8 mouse cellular contexts compared by ENCODE assay signal in the genomic region with DNA sequence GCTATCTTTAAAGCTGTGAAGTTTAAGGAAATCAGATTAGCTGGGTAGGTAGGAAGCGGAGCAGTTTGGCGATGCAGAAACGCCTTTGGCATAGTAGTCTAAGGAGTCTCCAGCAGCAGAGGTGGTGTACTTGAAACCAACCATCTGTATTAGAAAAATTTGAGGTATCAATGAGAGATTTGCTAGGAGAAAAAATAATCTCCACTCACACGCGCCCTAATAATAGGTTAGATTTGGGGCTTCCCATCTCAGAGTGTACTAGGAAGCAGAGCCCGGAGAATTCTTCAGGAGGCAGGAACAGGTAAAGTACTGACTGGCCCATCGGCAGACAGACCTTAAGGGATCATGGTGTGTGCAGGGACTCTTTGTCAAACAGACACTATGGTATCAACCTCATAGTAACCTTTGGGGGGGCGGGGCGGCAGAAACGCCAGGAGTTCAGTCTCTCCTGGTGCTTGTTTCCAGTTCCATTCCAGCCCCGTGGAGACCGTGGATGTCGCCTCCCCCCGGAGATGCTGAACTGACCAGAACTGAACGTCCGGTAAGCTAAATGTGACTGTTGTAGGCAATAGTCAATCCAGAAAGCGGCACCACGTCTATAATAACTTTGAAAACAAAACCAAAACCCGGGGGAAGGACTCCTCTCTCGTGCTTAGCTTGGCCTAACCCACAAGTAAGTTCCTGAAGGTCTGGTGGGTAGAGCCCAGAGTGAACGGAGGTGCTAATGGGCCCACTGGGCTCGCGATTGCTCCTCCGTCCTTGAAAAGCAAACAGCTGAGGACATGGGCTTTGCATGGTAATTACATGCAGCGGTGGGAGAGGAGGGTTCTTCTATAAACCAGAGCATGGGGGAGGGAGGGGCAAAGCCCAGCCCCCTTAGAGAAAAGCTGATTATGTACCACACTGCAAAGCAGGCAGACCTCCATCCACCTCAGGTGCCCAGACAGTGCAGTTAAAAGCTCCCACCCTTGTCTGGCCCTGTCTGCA. TPM values are rescaled to one million over a fixed set of nuclear protein-coding genes. Genes with fewer than 3 reads are reported as not detected.
DNase-seq lines count a peak whose midpoint lies in the region; ATAC-seq lines count a peak whose summit lies in the region.

No protein-coding gene starts in this region.

- H3K27ac ChIP-seq in heart, embryonic 11.5 days (ENCODE audit: low read depth, low read length) = no peak overlapping the region
- H3K27ac ChIP-seq in hindbrain, embryonic 13.5 days = no peak overlapping the region

- no peak for ATAC-seq in heart, embryonic 11.5 days (replicated peaks; ENCODE audit: insufficient number of reproducible peaks, low FRiP score, low TSS enrichment)
- peak; percentile 69 for ATAC-seq in activated CD4-positive, CD25-positive, alpha-beta regulatory T cell, adult 4 months
- ATAC-seq in hindbrain, embryonic 13.5 days (ENCODE audit: low FRiP score) = peak; percentile 28; the same call in 1 of the 2 replicates
- peak; percentile 24; the same call in 1 of the 2 replicates for ATAC-seq in megakaryocyte-erythroid progenitor cell, adult 5-6 weeks (replicated peaks; ENCODE audit: low FRiP score, low TSS enrichment, poor library complexity, severe bottlenecking)

- WGBS in heart, embryonic 11.5 days (ENCODE audit: insufficient replicate concordance) = 12% methylated on average over 25 of the region's 25 CpGs
- 8% methylated on average over 25 of the region's 25 CpGs for WGBS in hindbrain, embryonic 13.5 days

- H3K9me3 ChIP-seq in heart, embryonic 11.5 days (replicated peaks; ENCODE audit: control insufficient read depth, low read length) = no peaks in the 10 kb centered on the region
- no peaks in the 10 kb centered on the region for H3K9me3 ChIP-seq in hindbrain, embryonic 13.5 days

- H3K36me3 ChIP-seq in heart, embryonic 11.5 days (ENCODE audit: control insufficient read depth, insufficient read depth, low read length) = no peaks in the 10 kb centered on the region
- H3K36me3 ChIP-seq in hindbrain, embryonic 13.5 days = no peaks in the 10 kb centered on the region

- no peaks in the 10 kb centered on the region; the same call in 1 of the 2 replicates for H3K4me1 ChIP-seq in heart, embryonic 11.5 days (ENCODE audit: control insufficient read depth, insufficient read depth, low read length)
- H3K4me1 ChIP-seq in hindbrain, embryonic 13.5 days (replicated peaks) = peaks cover 30% of the 10 kb centered on the region

- peak overlapping the region; percentile 72; the same call in 1 of the 2 replicates for H3K9ac ChIP-seq in heart, embryonic 11.5 days (ENCODE audit: low read depth, low read length)
- peak overlapping the region; percentile 51; the same call in 1 of the 2 replicates for H3K9ac ChIP-seq in hindbrain, embryonic 13.5 days

- H3K4me3 ChIP-seq in heart, embryonic 11.5 days (ENCODE audit: low read depth, low read length) = peak overlapping the region; percentile 57
- peak overlapping the region; percentile 42 for H3K4me3 ChIP-seq in hindbrain, embryonic 13.5 days

- DNase-seq in heart, adult 11 months = no peak
- no peak for DNase-seq in gastrocnemius, postnatal 25 days
- no peak for DNase-seq in right cerebral cortex, postnatal 14 days
- DNase-seq in thymus, adult 18-20 months = no peak

- peaks cover 13% of the 10 kb centered on the region for H3K27me3 ChIP-seq in heart, embryonic 11.5 days (ENCODE audit: control insufficient read depth, insufficient read depth, low read length)
- peaks cover 48% of the 10 kb centered on the region for H3K27me3 ChIP-seq in hindbrain, embryonic 13.5 days

- H3K4me2 ChIP-seq in heart, embryonic 11.5 days = peak overlapping the region; percentile 94
- H3K4me2 ChIP-seq in hindbrain, embryonic 13.5 days = peak overlapping the region; percentile 56

RNA-seq across cellular contexts. Expression of a gene that starts 1.0 kb away (rescaled TPM):
- 4.9 and 6.0 TPM in 2 replicates for polyA plus RNA-seq in heart, embryonic 11.5 days (2014; fragmentation: Nextera tagmentation; extraction: Ambion mirVana)
- under 1 TPM in 1 of 2 experiments, not detected in 1; 0.36 TPM for polyA plus RNA-seq in activated CD4-positive, CD25-positive, alpha-beta regulatory T cell, adult 4 months (2017; shearing (Covaris generic))
- polyA plus RNA-seq in hindbrain, embryonic 13.5 days (2015; fragmentation: Nextera tagmentation; extraction: Ambion mirVana) = 1.8 and 2.7 TPM in 2 replicates
- total RNA-seq in megakaryocyte-erythroid progenitor cell, adult 5-6 weeks (2014; fragmentation: Nextera tagmentation) = 0.32 and 0.39 TPM in 2 replicates
- 0.46 and 2.2 TPM in 2 replicates for total RNA-seq in megakaryocyte-erythroid progenitor cell, adult 5-6 weeks (2017)
- total RNA-seq in gastrocnemius, postnatal 25 days (2021) = 1 to 10 TPM in 1 of 2 experiments, under 1 TPM in 1; 0.91 to 1.2 TPM

RNA-seq across cellular contexts. Expression of a gene that starts 15.8 kb away (rescaled TPM):
- 7.7 and 8.5 TPM in 2 replicates for polyA plus RNA-seq in heart, embryonic 11.5 days (2014; fragmentation: Nextera tagmentation; extraction: Ambion mirVana)
- polyA plus RNA-seq in activated CD4-positive, CD25-positive, alpha-beta regulatory T cell, adult 4 months (2017; shearing (Covaris generic)) = 1 to 10 TPM; 6.4 to 7.9 TPM
- 8.0 and 9.3 TPM in 2 replicates for polyA plus RNA-seq in hindbrain, embryonic 13.5 days (2015; fragmentation: Nextera tagmentation; extraction: Ambion mirVana)
- total RNA-seq in megakaryocyte-erythroid progenitor cell, adult 5-6 weeks (2014; fragmentation: Nextera tagmentation) = 5.6 and 5.9 TPM in 2 replicates
- 7.0 and 26.9 TPM in 2 replicates for total RNA-seq in megakaryocyte-erythroid progenitor cell, adult 5-6 weeks (2017)
- total RNA-seq in gastrocnemius, postnatal 25 days (2021) = 1 to 10 TPM; 6.8 to 8.6 TPM

RNA-seq across cellular contexts. Expression of a gene that starts 41.2 kb away (rescaled TPM):
- 204 and 213 TPM in 2 replicates for polyA plus RNA-seq in heart, embryonic 11.5 days (2014; fragmentation: Nextera tagmentation; extraction: Ambion mirVana)
- 10 to 100 TPM; 47.7 to 53.5 TPM for polyA plus RNA-seq in activated CD4-positive, CD25-positive, alpha-beta regulatory T cell, adult 4 months (2017; shearing (Covaris generic))
- 848 and 849 TPM in 2 replicates for polyA plus RNA-seq in hindbrain, embryonic 13.5 days (2015; fragmentation: Nextera tagmentation; extraction: Ambion mirVana)
- 42.0 and 85.4 TPM in 2 replicates for total RNA-seq in megakaryocyte-erythroid progenitor cell, adult 5-6 weeks (2014; fragmentation: Nextera tagmentation)
- 155 and 210 TPM in 2 replicates for total RNA-seq in megakaryocyte-erythroid progenitor cell, adult 5-6 weeks (2017)
- total RNA-seq in gastrocnemius, postnatal 25 days (2021) = 10 to 100 TPM; 46.8 to 50.2 TPM

RNA-seq across cellular contexts. Expression of a gene that starts 42.5 kb away (rescaled TPM):
- 82.4 and 86.1 TPM in 2 replicates for polyA plus RNA-seq in heart, embryonic 11.5 days (2014; fragmentation: Nextera tagmentation; extraction: Ambion mirVana)
- 10 to 100 TPM; 57.2 to 72.6 TPM for polyA plus RNA-seq in activated CD4-positive, CD25-positive, alpha-beta regulatory T cell, adult 4 months (2017; shearing (Covaris generic))
- polyA plus RNA-seq in hindbrain, embryonic 13.5 days (2015; fragmentation: Nextera tagmentation; extraction: Ambion mirVana) = 137 and 141 TPM in 2 replicates
- 41.7 and 81.2 TPM in 2 replicates for total RNA-seq in megakaryocyte-erythroid progenitor cell, adult 5-6 weeks (2014; fragmentation: Nextera tagmentation)
- 23.6 and 28.0 TPM in 2 replicates for total RNA-seq in megakaryocyte-erythroid progenitor cell, adult 5-6 weeks (2017)
- total RNA-seq in gastrocnemius, postnatal 25 days (2021) = 100 to 1,000 TPM; 106 to 116 TPM
